Mouse (Mus musculus): Measurements from ENCODE around the gene Tmprss3. TPM values are rescaled to one million over a fixed set of nuclear protein-coding genes. Genes with fewer than 3 reads are reported as not detected.

Gene Tmprss3
- polyA plus RNA-seq, 1 experiment from 2014 or later: 0.73 TPM

DNA sequence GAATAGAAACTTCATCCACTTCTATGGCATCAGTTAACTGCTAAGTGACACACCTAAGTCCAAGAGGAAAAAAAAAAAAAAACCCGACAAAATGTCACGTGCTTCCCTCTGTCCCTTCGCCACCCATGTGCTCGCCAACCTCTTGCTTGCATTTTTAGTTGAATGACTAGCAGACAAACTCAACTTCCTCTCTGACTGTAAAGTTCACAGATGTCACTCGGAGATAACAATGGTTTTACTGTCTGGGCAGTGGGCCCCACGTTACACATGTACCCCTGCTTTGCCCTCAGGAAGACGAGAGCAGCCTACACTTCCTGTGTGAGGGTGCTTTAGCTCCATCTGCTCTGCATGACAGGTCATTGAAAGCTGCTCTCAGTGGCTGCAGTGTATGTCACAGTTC, 25.1 kb upstream of the Tmprss3 start:
- ATAC-seq: peak; percentile 70
- Histone ChIP-seq H3K27me3 (ENCODE audit: insufficient read depth, low read length) (no peaks in the 10 kb centered on the region), H3K27ac (ENCODE audit: low read depth) (peak overlapping the region; percentile 39), H3K4me3 (ENCODE audit: low read depth, low read length) (no peak overlapping the region), H3K4me2 (ENCODE audit: low read depth, low read length) (no peak overlapping the region), H3K9ac (replicated peaks) (no peak overlapping the region), H3K9me3 (ENCODE audit: low read length) (no peaks in the 10 kb centered on the region), H3K4me1 (ENCODE audit: insufficient read depth) (peaks cover 18% of the 10 kb centered on the region), H3K36me3 (replicated peaks; ENCODE audit: insufficient read depth, low read length) (no peaks in the 10 kb centered on the region; the same call in 1 of the 2 replicates)
- WGBS (ENCODE audit: insufficient replicate concordance): 21% methylated on average over 7 of the region's 7 CpGs
- no peak for DNase-seq
- TF ChIP-seq CTCF (IDR thresholded peaks at IDR 0.05; ENCODE audit: low read depth) (no peak), EP300 (IDR thresholded peaks at IDR 0.05; ENCODE audit: low read depth) (no peak)

DNA sequence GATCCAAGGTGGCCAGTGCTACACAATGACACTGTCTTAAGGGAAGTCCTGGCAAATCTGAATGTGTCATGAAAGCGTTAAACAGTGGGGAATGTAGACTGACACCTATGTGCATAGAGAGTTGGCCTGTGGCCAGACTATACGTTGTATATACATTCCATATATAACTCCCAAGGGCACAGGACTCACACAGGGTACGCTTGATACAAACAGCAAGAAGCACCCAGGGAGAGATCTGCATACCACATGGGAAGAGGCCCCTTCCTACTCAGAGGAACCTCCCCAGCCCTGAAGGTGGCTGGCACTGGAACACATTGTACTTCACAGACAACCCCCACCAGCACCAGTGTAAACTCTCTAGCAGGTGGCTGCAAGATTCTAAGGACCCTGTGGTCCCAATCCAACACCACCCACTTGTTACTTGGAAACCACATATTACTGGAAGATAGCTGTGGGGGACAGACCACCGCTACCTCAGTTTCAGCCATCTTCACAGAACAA, 24.1 kb upstream of the Tmprss3 start:
- Histone ChIP-seq H3K9ac (replicated peaks) (no peak overlapping the region), H3K27ac (ENCODE audit: low read depth) (peak overlapping the region; percentile 34; the same call in 1 of the 2 replicates), H3K27me3 (ENCODE audit: insufficient read depth, low read length) (no peaks in the 10 kb centered on the region), H3K4me3 (ENCODE audit: low read depth, low read length) (no peak overlapping the region), H3K9me3 (ENCODE audit: low read length) (no peaks in the 10 kb centered on the region), H3K4me2 (ENCODE audit: low read depth, low read length) (no peak overlapping the region), H3K4me1 (ENCODE audit: insufficient read depth) (peaks cover 18% of the 10 kb centered on the region), H3K36me3 (replicated peaks; ENCODE audit: insufficient read depth, low read length) (no peaks in the 10 kb centered on the region; the same call in 1 of the 2 replicates)
- peak; percentile 33; the same call in 1 of the 2 replicates for ATAC-seq
- TF ChIP-seq EP300 (IDR thresholded peaks at IDR 0.05; ENCODE audit: low read depth): no peak
- no peak for TF ChIP-seq CTCF (IDR thresholded peaks at IDR 0.05; ENCODE audit: low read depth)
- no peak for DNase-seq
- WGBS (ENCODE audit: insufficient replicate concordance): 54% methylated on average over 4 of the region's 4 CpGs

DNA sequence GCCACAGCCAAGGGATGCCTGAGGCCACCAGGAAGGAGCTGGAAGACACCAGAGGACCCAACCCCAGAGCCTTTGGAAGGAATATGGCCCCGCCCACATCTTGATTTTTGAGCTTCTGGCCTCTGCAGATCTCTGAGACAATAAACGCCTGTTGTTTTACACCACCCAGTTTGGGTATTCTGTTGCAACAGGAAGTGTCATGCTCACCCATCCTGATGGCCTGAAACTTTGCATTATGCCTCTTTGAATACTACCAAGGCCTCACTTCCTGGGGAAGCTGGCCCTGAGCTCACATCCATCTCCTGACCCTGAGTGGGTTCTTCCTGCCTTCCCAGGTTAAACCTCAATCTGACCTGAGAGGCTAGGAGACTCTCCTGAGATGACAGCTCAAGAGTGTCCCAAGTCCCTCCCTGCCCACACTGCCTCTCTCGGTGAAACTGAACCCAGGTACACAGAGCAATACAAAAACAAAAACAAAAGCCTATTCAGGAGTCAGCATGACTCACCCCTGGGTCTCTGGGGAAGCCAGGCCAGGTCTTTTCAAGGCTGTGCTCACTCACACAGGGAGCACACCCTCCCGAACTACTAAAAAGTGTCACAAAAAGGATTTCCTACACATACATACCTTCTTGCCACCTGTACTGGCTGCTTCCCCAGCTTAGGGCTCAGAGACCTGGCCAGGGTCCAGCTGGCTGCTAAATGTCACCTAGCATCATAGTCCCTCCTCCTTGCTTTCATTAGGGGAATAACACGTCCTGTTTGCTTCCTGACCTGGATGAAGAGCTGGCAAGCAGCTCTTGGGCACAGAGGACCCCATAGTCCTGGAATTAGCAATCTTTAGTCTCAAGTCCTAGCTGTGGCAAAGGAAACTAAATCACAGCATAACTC, 17.5 kb upstream of the Tmprss3 start:
- peak overlapping the region; percentile 44; the same call in 1 of the 2 replicates for H3K27ac ChIP-seq (ENCODE audit: low read depth)
- H3K4me3 ChIP-seq (ENCODE audit: low read depth, low read length): no peak overlapping the region
- no peak overlapping the region for H3K9ac ChIP-seq (replicated peaks)
- 51% methylated on average over 5 of the region's 5 CpGs for WGBS (ENCODE audit: insufficient replicate concordance)
- no peaks in the 10 kb centered on the region for H3K9me3 ChIP-seq (ENCODE audit: low read length)
- peaks cover 3% of the 10 kb centered on the region; the same call in 1 of the 2 replicates for H3K4me1 ChIP-seq (ENCODE audit: insufficient read depth)
- TF ChIP-seq CTCF (IDR thresholded peaks at IDR 0.05; ENCODE audit: low read depth) (no peak), EP300 (IDR thresholded peaks at IDR 0.05; ENCODE audit: low read depth) (no peak)
- H3K36me3 ChIP-seq (replicated peaks; ENCODE audit: insufficient read depth, low read length): no peaks in the 10 kb centered on the region
- H3K4me2 ChIP-seq (ENCODE audit: low read depth, low read length): no peak overlapping the region
- ATAC-seq: no peak
- no peaks in the 10 kb centered on the region for H3K27me3 ChIP-seq (ENCODE audit: insufficient read depth, low read length)
- DNase-seq: no peak

DNA sequence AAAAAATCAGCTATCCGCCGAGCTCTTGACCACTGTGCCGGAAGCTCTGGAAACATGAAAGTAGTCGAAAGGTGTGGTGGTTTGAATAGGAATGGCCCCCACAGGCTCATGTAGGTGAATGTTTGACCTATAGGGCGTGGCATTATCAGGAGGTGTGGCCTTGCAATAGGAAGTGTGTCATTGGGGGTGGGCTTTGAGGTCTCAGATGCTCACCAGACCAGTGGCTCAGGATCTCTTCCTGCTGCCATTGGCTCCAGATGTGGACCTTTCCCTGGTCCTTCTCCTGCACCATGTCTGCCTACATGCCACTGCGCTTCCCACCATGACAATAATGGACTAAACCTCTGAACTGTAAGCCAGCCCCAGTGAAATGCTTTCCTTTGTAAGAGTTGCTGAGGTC, 13.1 kb upstream of the Tmprss3 start:
- WGBS (ENCODE audit: insufficient replicate concordance): 92% methylated on average over 6 of the region's 6 CpGs
- no peaks in the 10 kb centered on the region for H3K9me3 ChIP-seq (ENCODE audit: low read length)
- H3K9ac ChIP-seq (replicated peaks): no peak overlapping the region
- peaks cover 18% of the 10 kb centered on the region for H3K4me1 ChIP-seq (ENCODE audit: insufficient read depth)
- no peak overlapping the region for H3K4me2 ChIP-seq (ENCODE audit: low read depth, low read length)
- no peak overlapping the region for H3K4me3 ChIP-seq (ENCODE audit: low read depth, low read length)
- TF ChIP-seq EP300 (IDR thresholded peaks at IDR 0.05; ENCODE audit: low read depth) (no peak), CTCF (IDR thresholded peaks at IDR 0.05; ENCODE audit: low read depth) (no peak)
- no peak for DNase-seq
- H3K27me3 ChIP-seq (ENCODE audit: insufficient read depth, low read length): no peaks in the 10 kb centered on the region
- ATAC-seq: no peak
- no peak overlapping the region for H3K27ac ChIP-seq (ENCODE audit: low read depth)
- H3K36me3 ChIP-seq (replicated peaks; ENCODE audit: insufficient read depth, low read length): no peaks in the 10 kb centered on the region

DNA sequence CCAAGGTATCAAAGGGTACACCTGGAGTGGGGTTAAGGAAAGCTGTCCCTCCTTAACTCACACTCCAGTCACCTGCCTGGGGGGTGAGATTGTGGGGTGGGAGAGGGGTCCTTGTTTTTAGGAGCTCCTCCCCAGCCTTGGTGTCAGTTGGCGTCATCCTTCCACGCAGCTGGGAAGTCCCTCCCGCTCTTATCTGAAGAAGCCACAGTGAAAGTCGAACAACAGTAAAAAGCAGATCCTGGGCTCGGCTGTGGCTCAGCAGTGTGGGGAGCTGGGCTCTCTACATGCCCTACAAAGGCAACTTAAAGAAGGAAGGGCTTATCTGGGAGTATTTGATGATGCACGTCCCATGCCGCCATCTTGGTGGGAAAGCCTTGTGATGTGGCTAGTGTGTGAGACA, 11.5 kb upstream of the Tmprss3 start:
- 0 out of 2 replicates have a peak overlapping the region, but pooled peaks have one; percentile 18 for H3K27ac ChIP-seq (ENCODE audit: low read depth)
- no peaks in the 10 kb centered on the region for H3K27me3 ChIP-seq (ENCODE audit: insufficient read depth, low read length)
- H3K9ac ChIP-seq (replicated peaks): no peak overlapping the region
- no peak for TF ChIP-seq CTCF (IDR thresholded peaks at IDR 0.05; ENCODE audit: low read depth)
- TF ChIP-seq EP300 (IDR thresholded peaks at IDR 0.05; ENCODE audit: low read depth): peak; percentile 38; the same call in 1 of the 2 replicates
- ATAC-seq (peak; percentile 72), DNase-seq (no peak)
- no peak overlapping the region for H3K4me3 ChIP-seq (ENCODE audit: low read depth, low read length)
- no peaks in the 10 kb centered on the region for H3K36me3 ChIP-seq (replicated peaks; ENCODE audit: insufficient read depth, low read length)
- no peaks in the 10 kb centered on the region for H3K9me3 ChIP-seq (ENCODE audit: low read length)
- WGBS (ENCODE audit: insufficient replicate concordance): 59% methylated on average over 7 of the region's 7 CpGs
- H3K4me1 ChIP-seq (ENCODE audit: insufficient read depth): peaks cover 18% of the 10 kb centered on the region
- no peak overlapping the region for H3K4me2 ChIP-seq (ENCODE audit: low read depth, low read length)

DNA sequence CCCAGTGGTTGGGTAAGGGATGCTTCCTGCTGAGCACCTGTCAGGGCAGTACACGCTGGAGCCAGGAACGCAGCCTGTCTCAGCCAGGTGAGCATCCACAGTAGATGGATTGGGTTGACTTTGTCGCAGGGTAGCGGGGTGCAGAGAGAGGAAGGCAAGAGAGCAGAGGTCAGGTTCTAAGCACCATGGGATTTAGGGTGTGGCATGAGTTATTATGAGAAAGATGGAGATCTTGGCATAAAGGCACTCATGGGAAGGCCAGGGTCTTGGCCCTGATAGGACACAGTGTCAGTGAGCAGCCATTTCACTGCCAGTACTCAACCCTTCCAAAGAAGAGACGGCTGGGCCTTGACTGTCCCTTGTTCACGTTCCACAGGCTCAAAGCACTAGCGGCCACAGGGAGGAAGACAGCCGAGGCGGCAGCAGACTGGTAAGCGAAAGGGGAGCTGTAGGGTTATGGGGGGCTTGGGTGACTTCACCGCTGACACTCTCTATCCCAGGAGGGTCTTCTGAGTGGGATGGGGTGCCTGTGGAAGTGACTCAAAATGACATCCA, 10.7 kb upstream of the Tmprss3 start:
- H3K9me3 ChIP-seq (ENCODE audit: low read length): no peaks in the 10 kb centered on the region
- ATAC-seq (no peak), DNase-seq (no peak)
- H3K4me1 ChIP-seq (ENCODE audit: insufficient read depth): peaks cover 15% of the 10 kb centered on the region
- 85% methylated on average over 11 of the region's 11 CpGs for WGBS (ENCODE audit: insufficient replicate concordance)
- no peak overlapping the region for H3K4me3 ChIP-seq (ENCODE audit: low read depth, low read length)
- H3K36me3 ChIP-seq (replicated peaks; ENCODE audit: insufficient read depth, low read length): no peaks in the 10 kb centered on the region
- H3K9ac ChIP-seq (replicated peaks): no peak overlapping the region
- peak overlapping the region; percentile 67 for H3K4me2 ChIP-seq (ENCODE audit: low read depth, low read length)
- no peak overlapping the region for H3K27ac ChIP-seq (ENCODE audit: low read depth)
- H3K27me3 ChIP-seq (ENCODE audit: insufficient read depth, low read length): no peaks in the 10 kb centered on the region
- no peak for TF ChIP-seq CTCF (IDR thresholded peaks at IDR 0.05; ENCODE audit: low read depth)
- TF ChIP-seq EP300 (IDR thresholded peaks at IDR 0.05; ENCODE audit: low read depth): no peak

Measured in liver, postnatal 0 days (tissue).